Mouse (Mus musculus): ENCODE data around the gene Gm21317. TPM values are rescaled to one million over a fixed set of nuclear protein-coding genes. Genes with fewer than 3 reads are reported as not detected.
"Not testable (repeated sequence)": the region's sequence is repeated elsewhere in the genome, so short reads cannot be mapped to it uniquely, and the experiment has no call there.

Gm21317 gene
- polyA plus RNA-seq (2015; fragmentation: Nextera tagmentation; extraction: Ambion mirVana), result not detected in 2 replicates

- not testable (repeated sequence) for H3K9ac ChIP-seq (ENCODE audit: low read depth, low read length); H3K36me3 ChIP-seq (ENCODE audit: control insufficient read depth, insufficient read depth); ATAC-seq (ENCODE audit: low read depth); H3K4me2 ChIP-seq (ENCODE audit: low read depth, low read length); H3K9me3 ChIP-seq (replicated peaks; ENCODE audit: control insufficient read depth, low read length); H3K27ac ChIP-seq (ENCODE audit: low read length); H3K4me3 ChIP-seq (ENCODE audit: low read depth, low read length); H3K4me1 ChIP-seq (ENCODE audit: control insufficient read depth, low read depth, low read length); H3K27me3 ChIP-seq (ENCODE audit: control insufficient read depth, insufficient read depth, low read depth, low read length)
- WGBS (ENCODE audit: insufficient replicate concordance), result no CpG with 5 or more reads among the region's 6 CpGs
Observed at GRCm38 (mm10) chrY:82224927-82225326, at the start of gene Gm21317. TSS of gene Gm21317 (plus strand) at chrY:82225227.

Data from liver, embryonic 16.5 days (tissue).